Mouse (Mus musculus) hindbrain, postnatal 0 days (tissue): ENCODE data around the gene Hist1h2br. TPM values are rescaled to one million over a fixed set of nuclear protein-coding genes. Genes with fewer than 3 reads are reported as not detected.
"Not testable (repeated sequence)": the region's sequence is repeated elsewhere in the genome, so short reads cannot be mapped to it uniquely, and the experiment has no call there.

Source experiments
- ATAC-seq: fragments of 200-750 bp; cut with Nextera tagmentation; 2 replicates; pipeline ENCODE4 v1.8.0; 2017; ENCODE audit warnings: mild to moderate bottlenecking, moderate TSS enrichment, moderate library complexity
- DNase-seq: peaks from one replicate; pipeline ENCODE4 v3.0.0-alpha.2; 2015; ENCODE audit warnings: low spot score
- H3K27ac ChIP-seq: fragments of 300-500 bp; sonication (generic); 2 replicates; pipeline ENCODE4 v1.5.1; 2014; ENCODE audit warnings: mild to moderate bottlenecking
- H3K27me3 ChIP-seq: fragments of 300-500 bp; sonication (generic); 2 replicates; pipeline ENCODE4 v1.6.1; 2014; ENCODE audit warnings: low read length, mixed read lengths; ENCODE audit not compliant: insufficient read depth
- H3K36me3 ChIP-seq: fragments of 300-500 bp; sonication (generic); 2 replicates; pipeline ENCODE4 v1.6.1; 2014; ENCODE audit warnings: low read length, mixed read lengths; ENCODE audit not compliant: insufficient read depth
- H3K4me1 ChIP-seq: fragments of 300-500 bp; sonication (generic); 2 replicates; pipeline ENCODE4 v1.6.1; 2014; ENCODE audit warnings: antibody characterized with exemption, low read length, mixed read lengths; ENCODE audit not compliant: insufficient read depth
- H3K4me2 ChIP-seq: fragments of 300-500 bp; sonication (generic); 2 replicates; pipeline ENCODE4 v1.6.1; 2014; ENCODE audit warnings: low read depth, mild to moderate bottlenecking, low read length, moderate library complexity, mixed read lengths
- H3K4me3 ChIP-seq: fragments of 300-500 bp; sonication (generic); 2 replicates; pipeline ENCODE4 v1.5.1; 2014; ENCODE audit warnings: low read length
- H3K9ac ChIP-seq: fragments of 300-500 bp; sonication (generic); replicated peaks from 2 replicates; pipeline ENCODE4 v1.6.1; 2014; ENCODE audit warnings: mild to moderate bottlenecking, low read length, moderate library complexity, mixed read lengths
- H3K9me3 ChIP-seq: fragments of 300-500 bp; sonication (generic); 2 replicates; pipeline ENCODE4 v1.6.1; 2016; ENCODE audit warnings: low read length, mixed read lengths
- CTCF ChIP-seq: IDR thresholded peaks from 2 replicates; pipeline ENCODE4 v1.5.1; 2016; ENCODE audit warnings: antibody characterized with exemption, control low read depth, low read depth
- WGBS: fragments of 180-500 bp; shearing (Covaris S2); extraction: QIAGEN DNeasy Blood & Tissue Kit; methylation state at CpG from one replicate; pipeline ENCODE4 v1.1.7; 2014; 5-methylcytosine and 5-hydroxymethylcytosine counted together
- polyA plus RNA-seq: library from polyadenylated mRNA; unstranded; fragments of >200 nt; fragmentation: Nextera tagmentation; extraction: Ambion mirVana; gene quantifications from 2 replicates; pipeline ENCODE4 v1.2.1, GENCODE M21; 2015
- total RNA-seq: library from RNA; depleted of rRNA; stranded (reverse); fragments of >200 nt; gene quantifications from 2 replicates; pipeline ENCODE4 v1.2.3, GENCODE M21; 2014

The Hist1h2br gene
- total and polyA plus RNA-seq, 2 experiments from 2014 or later = 4.7 to 757 TPM

- 10% methylated on average over 16 of the region's 18 CpGs for WGBS
These were observed 42.8 kb upstream of the Hist1h2br start for GRCm38 (mm10) chr13:21790601-21791283.

GRCm38 (mm10) chr13:21795584-21795983 lies 38.0 kb upstream of the Hist1h2br start:
- Histone ChIP-seq H3K4me1 (peaks cover 1% of the 10 kb centered on the region; the same call in 1 of the 2 replicates), H3K4me2 (no peak overlapping the region), H3K9me3 (no peaks in the 10 kb centered on the region), H3K27ac (no peak overlapping the region), H3K4me3 (no peak overlapping the region), H3K9ac (no peak overlapping the region), H3K36me3 (no peaks in the 10 kb centered on the region), H3K27me3 (no peaks in the 10 kb centered on the region)
- TF ChIP-seq CTCF = no peak
- 90% methylated on average over 7 of the region's 7 CpGs for WGBS
- DNase-seq = no peak
- no peak for ATAC-seq

More at GRCm38 (mm10) chr13:21790601-21791283, 42.8 kb upstream of the Hist1h2br start:
- DNase-seq = peak; percentile 16
- Histone ChIP-seq H3K4me1 (peaks cover 3% of the 10 kb centered on the region; the same call in 1 of the 2 replicates), H3K27me3 (no peaks in the 10 kb centered on the region), H3K4me2 (peak overlapping the region; percentile 50), H3K4me3 (no peak overlapping the region), H3K27ac (no peak overlapping the region; the same call in 1 of the 2 replicates), H3K36me3 (no peaks in the 10 kb centered on the region), H3K9ac (no peak overlapping the region), H3K9me3 (no peaks in the 10 kb centered on the region)
- no peak for ATAC-seq
- no peak for TF ChIP-seq CTCF

- not testable (repeated sequence) for DNase-seq, H3K4me3 ChIP-seq, H3K4me1 ChIP-seq, H3K36me3 ChIP-seq, H3K27ac ChIP-seq, H3K4me2 ChIP-seq, H3K9me3 ChIP-seq, H3K9ac ChIP-seq, ATAC-seq, H3K27me3 ChIP-seq
These were observed 36.4 kb upstream of the Hist1h2br start for GRCm38 (mm10) chr13:21797163-21797562.

- ATAC-seq = peak; percentile 68
- not testable (repeated sequence) for DNase-seq, H3K9ac ChIP-seq, H3K36me3 ChIP-seq, H3K9me3 ChIP-seq, H3K4me2 ChIP-seq, H3K4me1 ChIP-seq, H3K27ac ChIP-seq, H3K4me3 ChIP-seq, H3K27me3 ChIP-seq
- WGBS = no CpG with 5 or more reads among the region's 4 CpGs
These were observed 30.5 kb upstream of the Hist1h2br start for GRCm38 (mm10) chr13:21803058-21803457.

- no CpG with 5 or more reads among the region's 23 CpGs for WGBS
- peak; percentile 98 for ATAC-seq
- DNase-seq, H3K9me3 ChIP-seq, H3K4me1 ChIP-seq, H3K9ac ChIP-seq, H3K4me3 ChIP-seq, H3K27me3 ChIP-seq, H3K4me2 ChIP-seq, H3K36me3 ChIP-seq, H3K27ac ChIP-seq: not testable (repeated sequence)
These were observed 23.5 kb upstream of the Hist1h2br start, which contains the start of the genes Hist1h2bq and Hist1h2ao for GRCm38 (mm10) chr13:21810073-21810472. Gene Hist1h2bq, minus strand, starts transcription at chr13:21810197. Gene Hist1h2ao, plus strand, starts transcription at chr13:21810465.

- not testable (repeated sequence) for H3K9ac ChIP-seq, H3K36me3 ChIP-seq, H3K4me2 ChIP-seq, H3K4me1 ChIP-seq, H3K27ac ChIP-seq, DNase-seq, H3K27me3 ChIP-seq, H3K9me3 ChIP-seq, H3K4me3 ChIP-seq
- no CpG with 5 or more reads among the region's 8 CpGs for WGBS
- peak; percentile 16; the same call in 1 of the 2 replicates for ATAC-seq
These were observed 22.5 kb upstream of the Hist1h2br start for GRCm38 (mm10) chr13:21811074-21811473.

- WGBS = no CpG with 5 or more reads among the region's 24 CpGs
- H3K27ac ChIP-seq, H3K36me3 ChIP-seq, H3K9me3 ChIP-seq, H3K4me1 ChIP-seq, H3K27me3 ChIP-seq, H3K4me2 ChIP-seq, DNase-seq, H3K9ac ChIP-seq, H3K4me3 ChIP-seq: not testable (repeated sequence)
- ATAC-seq = peak; percentile 75
These were observed 22.0 kb upstream of the Hist1h2br start, which contains the start of gene Hist1h4m for GRCm38 (mm10) chr13:21811539-21811938. Gene Hist1h4m, plus strand, starts transcription at chr13:21811746.

GRCm38 (mm10) chr13:21812092-21812491 lies 21.5 kb upstream of the Hist1h2br start:
- DNase-seq, H3K4me1 ChIP-seq, H3K4me2 ChIP-seq, H3K4me3 ChIP-seq, H3K9me3 ChIP-seq, H3K36me3 ChIP-seq, H3K27me3 ChIP-seq, H3K9ac ChIP-seq, H3K27ac ChIP-seq: not testable (repeated sequence)
- peak; percentile 35 for ATAC-seq
- WGBS = 0% methylated on average over 13 of the region's 14 CpGs

- not testable (repeated sequence) for H3K27me3 ChIP-seq, H3K4me2 ChIP-seq, H3K4me3 ChIP-seq, H3K27ac ChIP-seq, DNase-seq, H3K9me3 ChIP-seq, H3K4me1 ChIP-seq, ATAC-seq, H3K9ac ChIP-seq, H3K36me3 ChIP-seq
- WGBS = 68% methylated on average over 7 of the region's 16 CpGs
These were observed 13.3 kb upstream of the Hist1h2br start for GRCm38 (mm10) chr13:21820082-21820890.
